8 mouse cellular contexts compared by ENCODE assay signal in genomic region chr14:76503231-76503851, GRCm38 (mm10). TPM values are rescaled to one million over a fixed set of nuclear protein-coding genes. Genes with fewer than 3 reads are reported as not detected.
DNase-seq lines count a peak whose midpoint lies in the region; ATAC-seq and TF ChIP-seq lines count a peak whose summit lies in the region.

No protein-coding gene starts in this region.

- WGBS in limb, embryonic 13.5 days: 6% methylated on average over 13 of the region's 13 CpGs
- 8% methylated on average over 13 of the region's 13 CpGs for WGBS in neural tube, embryonic 11.5 days

- peaks cover 41% of the 10 kb centered on the region for H3K4me1 ChIP-seq in limb, embryonic 13.5 days
- H3K4me1 ChIP-seq in neural tube, embryonic 11.5 days (ENCODE audit: control insufficient read depth, insufficient read depth, low read length): peaks cover 17% of the 10 kb centered on the region

- peaks cover 21% of the 10 kb centered on the region for H3K36me3 ChIP-seq in limb, embryonic 13.5 days
- H3K36me3 ChIP-seq in neural tube, embryonic 11.5 days (ENCODE audit: control insufficient read depth, insufficient read depth, low read length): peaks cover 9% of the 10 kb centered on the region; the same call in 1 of the 2 replicates

- ATAC-seq in limb, embryonic 13.5 days (ENCODE audit: low FRiP score, low read depth): no peak
- ATAC-seq in neural tube, embryonic 11.5 days (ENCODE audit: insufficient read depth, low FRiP score, low TSS enrichment): no peak

- H3K27ac ChIP-seq in layer of hippocampus, adult 2 months: peak overlapping the region; percentile 99
- peak overlapping the region; percentile 100 for H3K27ac ChIP-seq in limb, embryonic 13.5 days
- H3K27ac ChIP-seq in neural tube, embryonic 11.5 days (ENCODE audit: low read depth, low read length): peak overlapping the region; percentile 99

- H3K9me3 ChIP-seq in limb, embryonic 13.5 days: no peaks in the 10 kb centered on the region
- no peaks in the 10 kb centered on the region for H3K9me3 ChIP-seq in neural tube, embryonic 11.5 days (ENCODE audit: control insufficient read depth, low read length)

- peak overlapping the region; percentile 89 for H3K4me3 ChIP-seq in layer of hippocampus, adult 2 months
- peak overlapping the region; percentile 85 for H3K4me3 ChIP-seq in limb, embryonic 13.5 days
- H3K4me3 ChIP-seq in neural tube, embryonic 11.5 days (ENCODE audit: low read depth, low read length): peak overlapping the region; percentile 55

- no peaks in the 10 kb centered on the region for H3K27me3 ChIP-seq in limb, embryonic 13.5 days
- H3K27me3 ChIP-seq in neural tube, embryonic 11.5 days (ENCODE audit: control insufficient read depth, insufficient read depth, low read length): no peaks in the 10 kb centered on the region

- no peak for DNase-seq in layer of hippocampus, adult 2 months (ENCODE audit: low spot score in 2 of 2)
- DNase-seq in layer of hippocampus, postnatal 36 days: no peak
- peak; percentile 78 for DNase-seq in c-Kit-positive CD71-positive TER-119-negative erythroid progenitor cells, embryonic 14.5 days (ENCODE audit: low read depth)
- DNase-seq in forelimb bud, embryonic 11.5 days (ENCODE audit: low read depth, low spot score): peak; percentile 68
- DNase-seq in neural tube, embryonic 11.5 days (ENCODE audit: low spot score): no peak
- no peak for DNase-seq in adrenal gland, postnatal 36 days
- no peak for DNase-seq in frontal cortex, postnatal 25 days (ENCODE audit: low spot score in 2 of 2)

- peak; percentile 87 for TF ChIP-seq CTCF in layer of hippocampus, adult 2 months (conservative IDR thresholded peaks at IDR 0.05)

- H3K4me2 ChIP-seq in limb, embryonic 13.5 days (replicated peaks): peak overlapping the region; percentile 96
- H3K4me2 ChIP-seq in neural tube, embryonic 11.5 days (ENCODE audit: low read depth): peak overlapping the region; percentile 95

- H3K9ac ChIP-seq in limb, embryonic 13.5 days: peak overlapping the region; percentile 99
- H3K9ac ChIP-seq in neural tube, embryonic 11.5 days (ENCODE audit: low read length): peak overlapping the region; percentile 97

RNA-seq across cellular contexts. Expression of gene Serp2, which starts 53.3 kb away (rescaled TPM):
- total RNA-seq in layer of hippocampus, adult 2 months (2021): 100 to 1,000 TPM; 142 to 158 TPM
- 100 to 1,000 TPM; 140 to 147 TPM for total RNA-seq in layer of hippocampus, postnatal 36 days (2021)
- 15.0 and 18.7 TPM in 2 replicates for polyA plus RNA-seq in limb, embryonic 13.5 days (2015; fragmentation: Nextera tagmentation; extraction: Ambion mirVana)
- 44.7 and 47.1 TPM in 2 replicates for polyA plus RNA-seq in neural tube, embryonic 11.5 days (2014; fragmentation: Nextera tagmentation; extraction: Ambion mirVana)
- 1 to 10 TPM; 4.2 to 6.4 TPM for total RNA-seq in adrenal gland, postnatal 36 days (2021)

Comparison
In these comparisons a context has a peak if more than half of its experiments do, and no peak if none do; other contexts are left out.
1. DNase-seq: peak in c-Kit-positive CD71-positive TER-119-negative erythroid progenitor cells, embryonic 14.5 days (single experiment) and forelimb bud, embryonic 11.5 days (single experiment); none in layer of hippocampus, adult 2 months (0 of 2), layer of hippocampus, postnatal 36 days (0 of 2), neural tube, embryonic 11.5 days (single experiment), adrenal gland, postnatal 36 days (0 of 2) and frontal cortex, postnatal 25 days (0 of 2).
2. RNA of gene Serp2, which starts 53.3 kb away (total RNA-seq): 142 to 158 TPM in layer of hippocampus, adult 2 months and 140 to 147 TPM in layer of hippocampus, postnatal 36 days; 4.2 to 6.4 TPM in adrenal gland, postnatal 36 days; every median in the first group is over 10 times any median in the second.
3. Peak in every context shown above with its lines, with median percentiles within 50 percentile points of each other: H3K27ac ChIP-seq and H3K4me3 ChIP-seq.